Mouse (Mus musculus): ENCODE data around the gene Alg1.

The Alg1 gene

GRCm38 (mm10) chr16:5242355-5242754 is 8.9 kb downstream of the Alg1 start:
- no peak for DNase-seq

- no peak for DNase-seq
Observed at GRCm38 (mm10) chr16:5242882-5243281, 9.5 kb downstream of the Alg1 start.

GRCm38 (mm10) chr16:5244411-5244810 is 11.0 kb downstream of the Alg1 start:
- DNase-seq: peak; percentile 46 to 48

GRCm38 (mm10) chr16:5250891-5251290 is 17.5 kb downstream of the Alg1 start:
- no peak for DNase-seq

GRCm38 (mm10) chr16:5252260-5252659 is 18.8 kb downstream of the Alg1 start:
- no peak for DNase-seq

- DNase-seq: peak; percentile 83 to 88
Observed at GRCm38 (mm10) chr16:5254346-5255025, 21.1 kb downstream of the Alg1 start.

GRCm38 (mm10) chr16:5255081-5255740 is 21.8 kb downstream of the Alg1 start:
- DNase-seq: no peak

GRCm38 (mm10) chr16:5255779-5256496 is 22.5 kb downstream of the Alg1 start, which contains the start of gene Eef2kmt:
TSS of gene Eef2kmt (minus strand) at chr16:5255983.
- peak; percentile 99 for DNase-seq

- no peak for DNase-seq
Observed at GRCm38 (mm10) chr16:5263156-5263555, 29.7 kb downstream of the Alg1 start.

- DNase-seq: no peak
Observed at GRCm38 (mm10) chr16:5263926-5264325, 30.5 kb downstream of the Alg1 start.

- DNase-seq: no peak
Observed at GRCm38 (mm10) chr16:5271411-5272035, 38.1 kb downstream of the Alg1 start.

- no peak for DNase-seq
Observed at GRCm38 (mm10) chr16:5272371-5272770, 39.0 kb downstream of the Alg1 start.

GRCm38 (mm10) chr16:5279571-5280222 is 46.3 kb downstream of the Alg1 start:
- no peak for DNase-seq

GRCm38 (mm10) chr16:5282686-5283085 is 49.3 kb downstream of the Alg1 start:
- no peak for DNase-seq

- no peak for DNase-seq
Observed at GRCm38 (mm10) chr16:5285376-5285775, 52.0 kb downstream of the Alg1 start.
